Mouse (Mus musculus) bone marrow, adult 2 months (tissue): ENCODE results near the gene Fam155a. TPM values are rescaled to one million over a fixed set of nuclear protein-coding genes. Genes with fewer than 3 reads are reported as not detected.

ENCODE experiments used
- H3K27ac ChIP-seq: fragments of 200-500 bp; 2 replicates; pipeline ENCODE4 v1.5.1; 2012; ENCODE audit warnings: low read depth, mild to moderate bottlenecking, control low read depth, inconsistent platforms, low read length; ENCODE audit not compliant: control insufficient read depth, poor library complexity, insufficient read depth
- H3K4me1 ChIP-seq: fragments of 200-500 bp; 2 replicates; pipeline ENCODE4 v1.6.1; 2011; ENCODE audit warnings: low read length; ENCODE audit not compliant: control insufficient read depth, insufficient read depth
- H3K4me3 ChIP-seq: fragments of 200-500 bp; replicated peaks from 2 replicates; pipeline ENCODE3; 2011; ENCODE audit warnings: mild to moderate bottlenecking, low read depth, low read length, control low read depth; ENCODE audit not compliant: control insufficient read depth
- CTCF ChIP-seq: fragments of 200-500 bp; IDR thresholded peaks from 2 replicates; pipeline ENCODE4 v1.5.1; 2011; ENCODE audit warnings: low read length, control low read depth; ENCODE audit not compliant: control insufficient read depth, insufficient read depth
- POLR2A ChIP-seq: fragments of 200-500 bp; IDR thresholded peaks from 2 replicates; pipeline ENCODE4 v1.6.1; 2011; ENCODE audit warnings: low read depth, mild to moderate bottlenecking, control low read depth, low read length, borderline replicate concordance; ENCODE audit not compliant: control insufficient read depth
- WGBS: fragments of 180-500 bp; shearing (Covaris S2); methylation state at CpG from one replicate; pipeline ENCODE4 v1.1.7; 2018; 5-methylcytosine and 5-hydroxymethylcytosine counted together
- polyA plus RNA-seq: library from polyadenylated mRNA; stranded (reverse); fragments of >200 nt; gene quantifications from 2 replicates; pipeline ENCODE4 v1.2.4, GENCODE M21; 2011; ENCODE audit warnings: low replicate concordance; ENCODE audit not compliant: missing spikeins, insufficient read depth, insufficient read length

Fam155a gene
- polyA plus RNA-seq, 1 experiment = not detected

DNA sequence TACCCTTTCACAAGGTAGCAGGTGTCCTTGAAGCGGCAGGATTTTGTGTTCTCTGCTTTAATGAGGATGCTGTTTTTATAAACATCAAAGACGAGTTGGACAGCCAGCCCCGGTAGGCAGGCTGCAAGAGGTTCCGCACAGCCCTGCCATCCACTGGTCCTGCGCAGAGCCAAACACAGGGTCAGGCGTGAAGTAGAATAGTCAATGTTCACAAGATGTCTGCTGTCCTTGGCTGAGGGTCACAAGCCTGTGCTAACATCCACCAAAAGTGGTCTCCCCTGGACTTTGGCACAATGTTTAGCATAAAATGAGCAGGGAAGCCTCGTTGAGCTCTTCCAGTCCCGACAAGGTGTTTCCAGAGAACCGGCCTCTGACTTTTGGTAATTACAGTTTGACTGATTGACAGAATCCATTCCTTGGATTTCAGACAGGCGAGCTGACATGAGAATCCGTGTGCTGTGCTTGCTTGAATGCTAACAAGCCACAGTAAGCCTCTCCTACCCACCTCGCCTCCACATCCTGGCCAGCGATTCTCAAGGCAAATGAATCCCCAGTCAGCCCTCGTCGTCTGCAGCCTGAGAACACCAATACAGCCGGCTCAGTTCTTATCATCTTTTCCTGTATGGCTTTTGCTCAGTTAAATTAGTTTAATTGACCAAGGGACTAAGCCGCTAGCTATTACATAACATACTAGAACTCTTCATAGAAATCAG is 522.7 kb downstream of the Fam155a start:
- no peak overlapping the region for H3K4me3 ChIP-seq
- H3K4me1 ChIP-seq = no peaks in the 10 kb centered on the region
- no peak overlapping the region for H3K27ac ChIP-seq
- TF ChIP-seq CTCF = no peak
- no peak for TF ChIP-seq POLR2A
- WGBS = 79% methylated on average over 17 of the region's 17 CpGs

DNA sequence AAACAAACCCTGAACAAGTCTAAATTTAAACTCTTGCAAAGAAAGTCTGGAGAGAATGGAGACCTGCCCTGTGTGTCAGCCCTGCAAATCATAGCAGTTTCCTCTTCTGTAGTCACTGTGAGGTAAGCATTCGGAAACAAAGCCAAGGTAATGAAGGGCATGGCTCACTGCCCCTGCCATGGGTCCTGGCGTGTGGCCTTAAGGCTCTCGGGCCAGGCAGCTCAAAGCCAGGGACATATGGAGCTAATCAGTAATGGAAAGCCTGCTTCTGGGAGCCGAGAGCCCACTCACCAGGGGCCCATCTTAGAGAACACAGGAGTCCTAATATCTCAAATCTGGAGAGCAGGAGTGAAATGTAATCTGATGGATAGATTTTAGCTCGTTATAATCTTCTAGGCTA is 525.0 kb downstream of the Fam155a start:
- WGBS = 60% methylated on average over 5 of the region's 5 CpGs
- H3K4me3 ChIP-seq = no peak overlapping the region
- no peaks in the 10 kb centered on the region for H3K4me1 ChIP-seq
- TF ChIP-seq CTCF (no peak), POLR2A (no peak)
- H3K27ac ChIP-seq = no peak overlapping the region

DNA sequence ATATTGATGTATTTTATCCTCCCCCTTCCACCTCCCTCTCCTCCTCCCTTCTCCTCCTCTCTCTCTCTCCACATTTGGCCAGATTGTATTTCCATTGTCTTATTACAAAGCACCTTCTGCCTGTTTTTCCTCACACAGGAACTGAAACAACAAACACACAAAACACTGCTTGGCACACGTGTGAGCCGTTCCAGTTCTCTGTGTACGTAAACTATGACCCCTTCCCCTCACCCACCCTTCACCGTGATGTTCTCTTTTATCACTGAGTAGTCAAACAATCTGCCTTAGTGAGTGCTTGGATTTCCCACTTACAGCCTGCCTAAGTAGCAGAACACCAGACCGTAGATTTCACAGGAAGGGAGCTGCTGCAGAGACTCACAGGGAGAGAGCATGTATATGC is 530.0 kb downstream of the Fam155a start:
- WGBS = 69% methylated on average over 5 of the region's 5 CpGs
- Histone ChIP-seq H3K4me1 (no peaks in the 10 kb centered on the region; the same call in 1 of the 2 replicates), H3K27ac (no peak overlapping the region), H3K4me3 (no peak overlapping the region)
- TF ChIP-seq POLR2A (no peak), CTCF (no peak)

DNA sequence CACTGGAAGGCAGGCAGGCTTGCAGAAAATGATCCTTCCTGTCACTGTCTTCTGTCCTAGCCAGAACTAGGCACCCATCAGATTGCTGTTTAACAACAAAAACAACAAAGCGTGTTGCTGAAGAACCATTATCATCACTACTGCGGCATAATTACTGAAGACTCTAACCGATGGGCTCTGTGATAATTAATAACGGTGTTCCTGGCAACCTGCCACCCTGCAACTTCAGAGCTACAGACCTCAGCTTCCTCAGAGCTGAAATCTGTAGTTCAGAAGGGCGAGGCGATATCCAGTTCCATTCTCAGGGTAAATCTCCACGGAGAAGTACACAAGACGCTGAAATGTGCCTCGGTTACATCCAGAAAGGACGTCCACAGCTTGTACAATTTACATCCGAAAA is 531.2 kb downstream of the Fam155a start:
- Histone ChIP-seq H3K4me1 (no peaks in the 10 kb centered on the region; the same call in 1 of the 2 replicates), H3K27ac (no peak overlapping the region), H3K4me3 (no peak overlapping the region)
- TF ChIP-seq POLR2A = no peak
- TF ChIP-seq CTCF = no peak
- WGBS = 63% methylated on average over 11 of the region's 11 CpGs

DNA sequence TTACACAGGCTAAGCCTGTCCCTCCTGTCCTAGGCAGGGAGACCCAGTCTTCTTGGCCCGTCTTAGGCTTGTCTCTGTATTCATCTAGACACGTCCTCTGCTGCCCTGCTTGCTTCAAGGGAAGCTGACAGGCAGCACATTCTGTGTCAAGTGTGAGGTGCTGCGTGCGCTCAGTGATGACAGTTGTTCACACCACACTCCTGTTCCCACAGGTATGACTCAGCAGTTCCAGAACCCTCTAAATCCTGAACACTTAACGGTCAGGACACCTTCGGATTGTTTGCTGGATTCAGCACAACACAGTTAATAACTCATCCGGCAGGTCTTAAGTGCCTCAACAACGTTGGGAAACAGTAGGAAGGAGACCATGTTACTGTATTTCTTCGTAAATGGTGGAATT is 532.0 kb downstream of the Fam155a start:
- WGBS = 81% methylated on average over 9 of the region's 9 CpGs
- no peak for TF ChIP-seq CTCF
- TF ChIP-seq POLR2A = no peak
- Histone ChIP-seq H3K4me1 (no peaks in the 10 kb centered on the region; the same call in 1 of the 2 replicates), H3K27ac (no peak overlapping the region), H3K4me3 (no peak overlapping the region)

DNA sequence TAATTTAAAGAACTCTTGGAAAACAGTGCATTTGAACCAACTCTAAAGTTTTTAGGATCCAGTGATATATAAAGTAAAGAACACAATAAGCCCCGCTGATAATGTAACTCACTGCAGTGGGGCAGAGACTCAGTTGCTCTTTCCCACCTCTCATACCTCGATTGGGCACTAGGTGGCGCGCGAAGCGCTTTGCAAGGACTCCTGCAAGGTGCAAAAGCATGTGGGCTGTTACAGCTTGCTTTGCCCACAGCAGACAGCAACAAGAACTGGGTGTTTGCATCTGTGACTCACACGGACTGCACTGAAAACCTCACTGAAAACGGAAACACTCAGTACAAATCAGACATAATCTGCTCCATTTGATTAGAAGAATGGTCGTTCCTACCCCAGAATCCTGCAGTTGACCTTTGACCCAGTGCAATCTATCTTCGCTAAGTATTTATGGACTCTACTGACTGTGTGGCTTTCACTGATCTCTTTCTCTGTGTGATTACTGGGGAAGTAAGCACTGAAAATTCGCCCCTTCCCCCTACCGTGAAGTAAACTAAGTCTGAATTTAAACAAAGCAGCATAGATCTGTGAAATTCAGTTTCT is 537.5 kb downstream of the Fam155a start:
- TF ChIP-seq POLR2A = no peak
- TF ChIP-seq CTCF = peak; percentile 79
- H3K4me1 ChIP-seq = no peaks in the 10 kb centered on the region
- no peak overlapping the region for H3K4me3 ChIP-seq
- H3K27ac ChIP-seq = no peak overlapping the region
- WGBS = 12% methylated on average over 12 of the region's 12 CpGs

DNA sequence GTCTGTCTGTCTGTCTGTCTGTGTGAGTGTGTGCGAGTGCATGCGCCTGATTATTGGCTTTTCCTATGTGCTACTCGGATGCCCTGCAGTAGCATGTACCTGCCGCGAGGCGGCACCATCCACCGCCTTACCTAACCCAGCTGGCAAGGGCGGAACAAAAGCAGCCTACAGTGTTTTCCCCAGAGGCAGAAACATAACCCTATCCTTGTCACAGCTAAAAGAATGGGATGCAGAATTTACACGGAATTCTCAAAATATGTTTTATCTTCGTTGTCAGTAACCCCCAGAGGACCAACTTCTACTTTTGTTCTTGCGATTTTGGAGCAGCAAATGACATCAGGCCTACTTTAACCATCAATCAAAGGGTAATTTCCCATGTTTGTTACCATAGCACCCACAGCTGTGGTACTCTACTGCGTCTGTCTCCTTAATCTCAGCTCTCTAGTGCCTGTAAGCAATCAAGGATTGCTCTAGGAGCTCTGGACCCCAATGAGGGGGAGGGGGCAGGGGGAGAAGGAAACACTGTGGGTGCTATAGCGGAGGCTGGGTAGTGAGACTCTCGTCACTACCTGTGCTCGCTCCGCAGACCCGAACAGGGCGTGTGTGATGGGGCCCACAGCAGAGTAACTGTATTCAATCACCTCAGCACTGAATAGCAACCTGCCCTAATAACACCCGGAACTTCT is 543.0 kb downstream of the Fam155a start:
- Histone ChIP-seq H3K27ac (no peak overlapping the region), H3K4me3 (no peak overlapping the region), H3K4me1 (no peaks in the 10 kb centered on the region)
- TF ChIP-seq CTCF = peak; percentile 73
- TF ChIP-seq POLR2A = no peak
- 38% methylated on average over 19 of the region's 19 CpGs for WGBS

DNA sequence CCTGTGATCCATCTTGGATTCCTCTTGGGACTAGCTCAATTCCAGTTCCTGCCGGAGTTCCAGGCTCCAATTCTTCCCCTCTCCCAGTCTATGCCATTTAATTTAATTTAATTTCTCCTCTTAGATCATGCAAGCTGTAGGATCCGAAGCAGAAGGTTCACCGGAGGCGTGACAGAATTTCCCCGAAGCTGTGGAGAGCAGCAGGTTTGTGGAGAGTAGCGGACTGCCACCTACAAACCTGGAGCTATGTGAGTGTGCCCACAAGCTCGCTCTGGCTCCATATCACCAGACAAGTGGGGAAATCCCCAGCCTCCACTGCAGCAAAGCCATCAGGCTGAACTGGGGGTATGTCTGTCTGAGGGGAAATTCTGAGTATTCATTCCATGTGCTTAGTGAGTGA is 544.2 kb downstream of the Fam155a start:
- TF ChIP-seq POLR2A (no peak), CTCF (no peak)
- Histone ChIP-seq H3K4me1 (no peaks in the 10 kb centered on the region), H3K27ac (no peak overlapping the region), H3K4me3 (no peak overlapping the region)
- 80% methylated on average over 7 of the region's 7 CpGs for WGBS
